Mouse (Mus musculus): Measurements from ENCODE around the gene Cd247.

DNA sequence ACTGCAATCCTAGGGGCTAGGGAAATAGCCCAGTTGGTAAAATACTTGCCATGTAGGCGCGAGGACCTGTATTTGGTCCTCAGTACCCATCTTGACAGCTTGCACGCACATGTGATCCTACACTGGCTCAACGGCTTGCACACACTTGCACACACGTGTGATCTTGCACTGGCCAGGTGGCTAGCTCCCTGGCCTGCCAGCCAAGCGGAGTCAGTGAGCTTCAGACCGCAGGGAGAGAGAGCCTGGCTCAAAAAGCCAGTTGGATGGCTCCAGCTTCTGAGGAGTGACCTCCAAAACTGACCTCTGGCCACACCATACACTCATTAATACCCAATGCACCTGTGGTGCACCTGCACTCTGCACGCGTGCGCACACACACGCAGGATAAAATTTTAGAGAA lies 23.4 kb upstream of the Cd247 start:
- TF ChIP-seq CTCF (IDR thresholded peaks at IDR 0.05; ENCODE audit: extremely low read depth, insufficient read depth, low read length) = no peak
- TF ChIP-seq POLR2A (IDR thresholded peaks at IDR 0.05; ENCODE audit: extremely low read depth, insufficient read depth, low read length) = no peak

All from cortical plate, adult 2 months (tissue).